Mouse (Mus musculus) cerebellum, postnatal 14 days (tissue): Measurements from ENCODE around the gene Fam184b.
"Not testable (repeated sequence)": the region's sequence is repeated elsewhere in the genome, so short reads cannot be mapped to it uniquely, and the experiment has no call there.

ENCODE experiments used
- DNase-seq, 2 experiments: peaks; one replicate each; pipeline ENCODE4 v3.0.0; 2021; ENCODE audit warnings: mixed read lengths in 2 of 2

Gene Fam184b

GRCm38 (mm10) chr5:45638806-45639714 lies at the start of gene Fam184b:
Fam184b (minus strand) TSS chr5:45639614.
- DNase-seq, result peak; percentile 87

GRCm38 (mm10) chr5:45689152-45689551 lies 49.7 kb upstream of the Fam184b start:
- no peak for DNase-seq

- no peak for DNase-seq
Observed at GRCm38 (mm10) chr5:45686223-45686622, 46.8 kb upstream of the Fam184b start.

GRCm38 (mm10) chr5:45685243-45685642 lies 45.8 kb upstream of the Fam184b start:
- no peak for DNase-seq

GRCm38 (mm10) chr5:45683388-45683787 lies 44.0 kb upstream of the Fam184b start:
- DNase-seq, result no peak

- DNase-seq, result no peak
Observed at GRCm38 (mm10) chr5:45679955-45680354, 40.5 kb upstream of the Fam184b start.

GRCm38 (mm10) chr5:45677639-45678038 lies 38.2 kb upstream of the Fam184b start:
- DNase-seq, result no peak

- no peak for DNase-seq
Observed at GRCm38 (mm10) chr5:45675032-45675431, 35.6 kb upstream of the Fam184b start.

GRCm38 (mm10) chr5:45670894-45671494 lies 31.6 kb upstream of the Fam184b start:
- no peak for DNase-seq

GRCm38 (mm10) chr5:45670280-45670670 lies 30.9 kb upstream of the Fam184b start:
- DNase-seq, result no peak

GRCm38 (mm10) chr5:45669598-45670279 lies 30.3 kb upstream of the Fam184b start, which contains the start of gene Ncapg:
Ncapg (plus strand) TSS chr5:45669919.
- DNase-seq, result peak; percentile 100

- no peak for DNase-seq
Observed at GRCm38 (mm10) chr5:45669234-45669597, 29.8 kb upstream of the Fam184b start.

- DNase-seq, result no peak
Observed at GRCm38 (mm10) chr5:45668831-45669230, 29.4 kb upstream of the Fam184b start.

- peak; percentile 15 to 54 for DNase-seq
Observed at GRCm38 (mm10) chr5:45668324-45668723, 28.9 kb upstream of the Fam184b start.

- not testable (repeated sequence) for DNase-seq
Observed at GRCm38 (mm10) chr5:45658406-45658805, 19.0 kb upstream of the Fam184b start.

GRCm38 (mm10) chr5:45651026-45651703 lies 11.8 kb upstream of the Fam184b start:
- DNase-seq, result no peak

GRCm38 (mm10) chr5:45639715-45640092 lies 290 bp upstream of the Fam184b start:
- DNase-seq, result no peak

GRCm38 (mm10) chr5:45638378-45638777 lies 1.0 kb downstream of the Fam184b start:
- DNase-seq, result peak; percentile 36 to 58

- no peak for DNase-seq
Observed at GRCm38 (mm10) chr5:45629470-45629869, 9.9 kb downstream of the Fam184b start.

- DNase-seq, result peak; percentile 63 to 65
Observed at GRCm38 (mm10) chr5:45627771-45628170, 11.6 kb downstream of the Fam184b start.

- no peak for DNase-seq
Observed at GRCm38 (mm10) chr5:45621511-45621910, 17.9 kb downstream of the Fam184b start.

GRCm38 (mm10) chr5:45599056-45599455 lies 40.4 kb downstream of the Fam184b start:
- DNase-seq, result no peak
